Mouse (Mus musculus): ENCODE results near the gene a. TPM values are rescaled to one million over a fixed set of nuclear protein-coding genes. Genes with fewer than 3 reads are reported as not detected.

The a gene
- polyA plus RNA-seq, 1 experiment from 2014 or later: 1.7 TPM

GRCm38 (mm10) chr2:154820346-154820745 lies 29.1 kb downstream of the a start:
- ATAC-seq (ENCODE audit: low FRiP score): no peak
- H3K27me3 ChIP-seq: no peaks in the 10 kb centered on the region
- no peaks in the 10 kb centered on the region for H3K9me3 ChIP-seq
- H3K36me3 ChIP-seq (replicated peaks): 0 out of 2 replicates have a peak, but pooled peaks cover 2% of the 10 kb centered on the region
- H3K27ac ChIP-seq: no peak overlapping the region
- no peak overlapping the region for H3K4me2 ChIP-seq
- H3K4me1 ChIP-seq: peaks cover 18% of the 10 kb centered on the region
- H3K9ac ChIP-seq: no peak overlapping the region
- H3K4me3 ChIP-seq (replicated peaks): no peak overlapping the region
- WGBS: 92% methylated on average over 1 of the region's 1 CpGs

- peaks cover 7% of the 10 kb centered on the region; the same call in 1 of the 2 replicates for H3K4me1 ChIP-seq
- H3K4me3 ChIP-seq (replicated peaks): no peak overlapping the region
- no peak overlapping the region for H3K4me2 ChIP-seq
- H3K27ac ChIP-seq: no peak overlapping the region
- H3K36me3 ChIP-seq (replicated peaks): 0 out of 2 replicates have a peak, but pooled peaks cover 2% of the 10 kb centered on the region
- ATAC-seq (ENCODE audit: low FRiP score): no peak
- no peaks in the 10 kb centered on the region for H3K27me3 ChIP-seq
- 88% methylated on average over 1 of the region's 1 CpGs for WGBS
- no peak overlapping the region for H3K9ac ChIP-seq
- H3K9me3 ChIP-seq: no peaks in the 10 kb centered on the region
These were observed 34.9 kb downstream of the a start for GRCm38 (mm10) chr2:154826054-154826538.

DNA sequence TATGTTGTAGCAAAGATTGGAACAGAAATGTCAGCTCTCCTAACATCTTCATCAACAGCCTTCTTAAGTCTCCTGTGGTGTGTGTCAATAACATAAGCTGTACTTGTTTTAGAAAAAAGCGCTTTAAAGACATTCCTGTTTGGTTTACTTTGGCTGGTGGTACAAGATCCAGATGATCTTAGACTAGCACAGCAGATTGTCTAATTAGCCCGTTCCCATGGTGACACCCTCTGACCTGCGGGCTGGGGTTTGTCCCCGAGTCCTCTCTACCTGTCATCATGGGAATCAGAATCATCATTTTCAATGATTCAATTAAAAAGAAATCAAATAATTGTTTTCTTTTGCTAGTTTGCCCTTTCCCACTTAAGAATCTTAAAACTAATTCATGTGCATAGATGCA lies 36.3 kb downstream of the a start:
- no peaks in the 10 kb centered on the region for H3K9me3 ChIP-seq
- H3K4me2 ChIP-seq: no peak overlapping the region
- H3K27ac ChIP-seq: no peak overlapping the region
- H3K27me3 ChIP-seq: no peaks in the 10 kb centered on the region
- H3K4me3 ChIP-seq (replicated peaks): no peak overlapping the region
- ATAC-seq (ENCODE audit: low FRiP score): no peak
- peaks cover 14% of the 10 kb centered on the region for H3K4me1 ChIP-seq
- H3K36me3 ChIP-seq (replicated peaks): 0 out of 2 replicates have a peak, but pooled peaks cover 2% of the 10 kb centered on the region
- no peak overlapping the region for H3K9ac ChIP-seq
- WGBS: 84% methylated on average over 4 of the region's 4 CpGs

DNA sequence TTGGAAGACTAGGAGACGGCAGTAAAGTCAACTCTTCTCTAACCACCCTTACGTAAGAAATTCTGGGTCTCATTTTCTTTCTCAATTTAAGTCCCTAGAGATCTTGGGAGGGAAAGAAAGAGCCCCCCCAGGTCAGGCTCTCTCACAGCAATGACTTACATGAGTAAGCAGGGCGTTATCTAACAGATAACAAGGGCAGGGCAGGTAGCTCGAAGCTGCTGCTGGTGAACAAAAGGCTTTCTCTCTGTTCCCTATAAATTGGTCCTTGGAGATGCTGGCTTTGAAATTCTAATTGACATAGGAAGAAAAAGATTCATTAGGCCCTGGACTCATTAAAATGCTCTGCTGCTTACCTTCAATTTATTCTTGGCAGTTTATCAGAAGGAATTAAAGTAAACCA lies 41.3 kb downstream of the a start:
- H3K9me3 ChIP-seq: no peaks in the 10 kb centered on the region
- no peak overlapping the region for H3K4me3 ChIP-seq (replicated peaks)
- no peaks in the 10 kb centered on the region; the same call in 1 of the 2 replicates for H3K36me3 ChIP-seq (replicated peaks)
- peaks cover 16% of the 10 kb centered on the region for H3K4me1 ChIP-seq
- H3K27ac ChIP-seq: peak overlapping the region; percentile 65
- no peaks in the 10 kb centered on the region for H3K27me3 ChIP-seq
- 59% methylated on average over 4 of the region's 4 CpGs for WGBS
- H3K9ac ChIP-seq: no peak overlapping the region
- H3K4me2 ChIP-seq: no peak overlapping the region
- ATAC-seq (ENCODE audit: low FRiP score): no peak

DNA sequence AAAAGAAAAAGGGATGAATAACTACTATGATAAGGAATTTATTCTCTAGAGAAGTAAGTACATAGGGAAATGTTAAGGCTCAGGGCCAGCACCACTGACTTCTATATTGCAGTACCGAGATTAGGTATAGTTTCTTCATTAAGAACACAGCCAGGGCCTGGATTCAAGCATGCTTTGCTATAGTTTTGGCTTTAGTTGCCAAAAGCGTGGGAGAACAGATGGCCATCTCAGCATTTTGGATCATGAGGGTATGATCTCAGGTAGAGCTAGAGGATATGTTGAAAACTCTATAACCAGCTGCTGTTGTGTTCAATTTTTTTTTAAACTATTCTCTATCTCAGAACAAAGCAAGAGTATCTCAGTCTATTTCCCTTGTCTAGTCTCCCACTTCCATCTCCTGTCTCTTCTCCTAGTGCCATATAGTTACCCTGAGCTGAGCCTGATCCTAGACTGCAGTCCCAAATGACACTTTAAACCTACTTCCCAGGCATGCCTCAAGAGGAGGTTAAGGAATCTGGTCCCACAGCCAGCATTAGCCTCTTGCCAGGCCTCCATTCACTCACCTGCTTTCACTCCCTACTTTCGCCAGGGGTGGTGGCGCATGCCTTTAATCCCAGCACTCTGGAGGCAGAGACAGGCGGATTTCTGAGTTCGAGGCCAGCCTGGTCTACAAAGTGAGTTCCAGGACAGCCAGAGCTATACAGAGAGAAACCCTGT lies 43.1 kb downstream of the a start:
- peaks cover 5% of the 10 kb centered on the region; the same call in 1 of the 2 replicates for H3K36me3 ChIP-seq (replicated peaks)
- no peak overlapping the region for H3K9ac ChIP-seq
- H3K9me3 ChIP-seq: no peaks in the 10 kb centered on the region
- ATAC-seq (ENCODE audit: low FRiP score): no peak
- peaks cover 16% of the 10 kb centered on the region for H3K4me1 ChIP-seq
- 98% methylated on average over 6 of the region's 6 CpGs for WGBS
- no peak overlapping the region for H3K4me2 ChIP-seq
- H3K27me3 ChIP-seq: no peaks in the 10 kb centered on the region
- no peak overlapping the region for H3K27ac ChIP-seq
- H3K4me3 ChIP-seq (replicated peaks): no peak overlapping the region

DNA sequence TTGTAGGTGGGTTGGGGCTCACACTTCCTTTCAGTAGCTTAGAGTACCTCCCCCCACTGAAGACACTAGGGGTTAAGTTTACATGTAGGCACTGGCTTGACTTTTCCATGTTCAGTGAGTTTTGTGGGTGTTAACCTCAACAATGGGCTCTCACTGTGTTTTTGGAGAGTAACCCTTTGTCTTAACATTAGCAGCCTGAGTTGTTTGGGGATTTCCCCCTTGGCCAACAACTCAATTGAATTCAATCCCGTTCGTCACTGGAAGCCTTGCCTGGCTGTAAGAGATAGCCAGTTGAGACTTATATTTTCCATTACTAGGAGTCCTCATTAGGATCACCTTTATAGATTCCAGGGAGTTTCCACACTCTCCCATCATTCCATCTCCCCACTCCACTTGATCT lies 45.3 kb downstream of the a start:
- Histone ChIP-seq H3K4me3 (replicated peaks) (no peak overlapping the region), H3K9me3 (no peaks in the 10 kb centered on the region), H3K36me3 (replicated peaks) (peaks cover 5% of the 10 kb centered on the region; the same call in 1 of the 2 replicates), H3K27me3 (no peaks in the 10 kb centered on the region), H3K27ac (no peak overlapping the region), H3K9ac (no peak overlapping the region), H3K4me2 (no peak overlapping the region), H3K4me1 (peaks cover 13% of the 10 kb centered on the region)
- ATAC-seq (ENCODE audit: low FRiP score): no peak
- 87% methylated on average over 2 of the region's 2 CpGs for WGBS

DNA sequence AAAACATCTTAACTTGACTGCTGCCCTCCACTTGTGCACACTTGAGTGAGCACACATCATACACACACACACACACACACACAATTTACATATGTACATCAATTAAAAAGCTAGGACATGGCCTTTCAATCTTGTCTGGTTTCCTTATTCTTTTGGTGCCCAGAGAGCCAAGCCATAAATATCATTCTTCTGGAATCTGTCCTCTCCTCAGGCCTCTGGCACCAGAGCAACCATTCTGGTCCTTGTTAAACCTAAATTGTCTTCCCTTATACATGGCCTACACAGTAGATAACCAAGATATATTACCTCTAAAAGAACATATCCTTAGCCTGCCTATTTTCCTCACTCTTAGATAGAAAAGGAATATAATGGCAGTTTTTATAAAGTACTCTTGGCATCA lies 56.9 kb downstream of the a start:
- Histone ChIP-seq H3K4me2 (no peak overlapping the region), H3K27me3 (no peaks in the 10 kb centered on the region), H3K36me3 (replicated peaks) (peaks cover 10% of the 10 kb centered on the region), H3K9ac (no peak overlapping the region), H3K27ac (no peak overlapping the region), H3K9me3 (no peaks in the 10 kb centered on the region), H3K4me3 (replicated peaks) (no peak overlapping the region), H3K4me1 (no peaks in the 10 kb centered on the region)
- no peak for ATAC-seq (ENCODE audit: low FRiP score)

- 87% methylated on average over 1 of the region's 1 CpGs for WGBS
- no peaks in the 10 kb centered on the region for H3K9me3 ChIP-seq
- H3K4me1 ChIP-seq: no peaks in the 10 kb centered on the region
- no peak overlapping the region for H3K4me2 ChIP-seq
- H3K4me3 ChIP-seq (replicated peaks): no peak overlapping the region
- no peak for ATAC-seq (ENCODE audit: low FRiP score)
- no peaks in the 10 kb centered on the region for H3K27me3 ChIP-seq
- H3K9ac ChIP-seq: no peak overlapping the region
- peaks cover 29% of the 10 kb centered on the region for H3K36me3 ChIP-seq (replicated peaks)
- H3K27ac ChIP-seq: no peak overlapping the region
These were observed 64.2 kb downstream of the a start for GRCm38 (mm10) chr2:154855383-154855782.

GRCm38 (mm10) chr2:154863672-154864071 lies 72.5 kb downstream of the a start:
- peaks cover 91% of the 10 kb centered on the region for H3K36me3 ChIP-seq (replicated peaks)
- no peak overlapping the region for H3K4me3 ChIP-seq (replicated peaks)
- H3K9ac ChIP-seq: no peak overlapping the region

GRCm38 (mm10) chr2:154865696-154866095 lies 74.5 kb downstream of the a start:
- Histone ChIP-seq H3K9me3 (no peaks in the 10 kb centered on the region), H3K4me1 (no peaks in the 10 kb centered on the region), H3K4me3 (replicated peaks) (no peak overlapping the region), H3K27ac (no peak overlapping the region), H3K36me3 (replicated peaks) (peaks cover 95% of the 10 kb centered on the region), H3K4me2 (no peak overlapping the region), H3K9ac (no peak overlapping the region), H3K27me3 (no peaks in the 10 kb centered on the region)
- ATAC-seq (ENCODE audit: low FRiP score): no peak
- 76% methylated on average over 3 of the region's 3 CpGs for WGBS

More at GRCm38 (mm10) chr2:154863672-154864071, 72.5 kb downstream of the a start:
- Histone ChIP-seq H3K4me1 (no peaks in the 10 kb centered on the region), H3K27me3 (no peaks in the 10 kb centered on the region), H3K9me3 (no peaks in the 10 kb centered on the region), H3K4me2 (no peak overlapping the region), H3K27ac (no peak overlapping the region)
- no peak for ATAC-seq (ENCODE audit: low FRiP score)
- WGBS: 95% methylated on average over 13 of the region's 13 CpGs

GRCm38 (mm10) chr2:154868106-154868505 lies 76.9 kb downstream of the a start:
- Histone ChIP-seq H3K4me2 (no peak overlapping the region), H3K36me3 (replicated peaks) (peaks cover 93% of the 10 kb centered on the region), H3K9me3 (no peaks in the 10 kb centered on the region), H3K27ac (no peak overlapping the region), H3K4me1 (no peaks in the 10 kb centered on the region), H3K9ac (no peak overlapping the region), H3K27me3 (no peaks in the 10 kb centered on the region), H3K4me3 (replicated peaks) (no peak overlapping the region)
- 94% methylated on average over 1 of the region's 1 CpGs for WGBS
- ATAC-seq (ENCODE audit: low FRiP score): no peak

GRCm38 (mm10) chr2:154869954-154870641 lies 78.9 kb downstream of the a start:
- no peaks in the 10 kb centered on the region for H3K9me3 ChIP-seq
- no peaks in the 10 kb centered on the region for H3K4me1 ChIP-seq
- no peak overlapping the region for H3K27ac ChIP-seq
- H3K36me3 ChIP-seq (replicated peaks): peaks cover 86% of the 10 kb centered on the region
- no peaks in the 10 kb centered on the region for H3K27me3 ChIP-seq
- H3K4me2 ChIP-seq: no peak overlapping the region
- no peak overlapping the region for H3K4me3 ChIP-seq (replicated peaks)
- no peak overlapping the region for H3K9ac ChIP-seq
- no peak for ATAC-seq (ENCODE audit: low FRiP score)

DNA sequence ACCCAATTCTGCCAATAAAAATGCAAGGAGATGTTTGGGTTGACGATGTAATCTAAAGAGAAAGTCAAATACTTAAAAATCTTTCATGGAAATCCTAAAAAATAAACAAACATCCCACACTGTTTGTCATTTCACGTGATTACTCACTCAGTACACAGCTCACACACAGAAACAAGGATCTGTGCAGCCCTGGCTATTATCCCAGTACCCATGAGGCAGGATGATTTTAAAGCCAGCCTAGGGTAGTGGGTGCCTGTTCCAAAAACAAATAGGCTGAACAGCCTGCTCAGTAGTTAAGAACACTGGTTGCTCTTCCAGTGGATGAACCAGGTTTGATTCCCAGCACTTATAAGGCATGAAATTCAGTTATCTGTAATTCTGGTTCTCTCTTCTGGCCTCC lies 85.4 kb downstream of the a start:
- peaks cover 60% of the 10 kb centered on the region for H3K36me3 ChIP-seq (replicated peaks)
- H3K27ac ChIP-seq: no peak overlapping the region
- H3K27me3 ChIP-seq: no peaks in the 10 kb centered on the region
- H3K9me3 ChIP-seq: no peaks in the 10 kb centered on the region
- H3K4me3 ChIP-seq (replicated peaks): no peak overlapping the region
- ATAC-seq (ENCODE audit: low FRiP score): no peak
- H3K4me1 ChIP-seq: no peaks in the 10 kb centered on the region
- WGBS: 98% methylated on average over 2 of the region's 2 CpGs
- H3K4me2 ChIP-seq: no peak overlapping the region
- no peak overlapping the region for H3K9ac ChIP-seq
